Mouse (Mus musculus) cerebellum, adult 9-11 months (tissue): ENCODE measurements around the gene Sox5.
A peak's percentile ranks its signal among the peaks of the same experiment; 100 is the strongest.

Experiments
- DNase-seq: peaks from one replicate; pipeline ENCODE4 v3.0.0; 2022

Sox5 gene

DNA sequence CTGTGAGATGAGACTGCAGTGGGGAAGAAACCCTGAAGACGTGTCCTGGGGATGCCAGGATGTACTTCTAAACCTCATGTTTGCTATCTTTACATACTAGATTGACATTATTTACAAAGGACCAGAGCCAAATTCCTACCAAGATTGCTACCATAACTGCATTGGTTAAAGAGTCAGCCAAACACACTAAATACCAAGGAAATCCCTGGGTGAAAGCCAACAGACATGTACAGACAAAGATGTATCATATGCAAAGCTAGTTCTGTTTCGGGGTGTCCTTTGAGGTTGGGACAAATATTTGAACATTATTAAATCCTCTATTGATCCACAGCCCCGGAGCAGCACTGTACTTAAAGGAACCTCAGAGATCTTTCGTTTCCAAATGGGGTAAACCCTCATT is 611.2 kb downstream of the Sox5 start:
- DNase-seq = no peak

DNA sequence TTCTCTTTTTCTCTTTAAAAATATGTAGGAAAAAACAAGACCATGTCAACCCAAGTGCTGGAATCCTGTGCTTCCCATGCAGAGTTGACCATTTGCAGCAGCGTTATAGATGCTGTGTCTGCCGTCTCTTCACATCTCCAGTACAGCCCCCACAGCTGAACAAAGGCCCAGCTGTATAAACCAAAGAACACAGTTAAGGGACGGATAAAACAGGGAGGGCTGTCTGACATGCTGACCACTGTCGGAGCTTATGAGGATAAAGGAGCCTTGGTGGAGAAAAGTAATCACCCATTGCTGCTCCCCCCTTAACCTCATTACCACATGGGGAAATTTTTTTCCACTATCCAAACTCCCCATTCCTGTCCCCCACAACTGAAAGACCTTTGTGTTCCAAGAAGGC is 612.0 kb downstream of the Sox5 start:
- no peak for DNase-seq

DNA sequence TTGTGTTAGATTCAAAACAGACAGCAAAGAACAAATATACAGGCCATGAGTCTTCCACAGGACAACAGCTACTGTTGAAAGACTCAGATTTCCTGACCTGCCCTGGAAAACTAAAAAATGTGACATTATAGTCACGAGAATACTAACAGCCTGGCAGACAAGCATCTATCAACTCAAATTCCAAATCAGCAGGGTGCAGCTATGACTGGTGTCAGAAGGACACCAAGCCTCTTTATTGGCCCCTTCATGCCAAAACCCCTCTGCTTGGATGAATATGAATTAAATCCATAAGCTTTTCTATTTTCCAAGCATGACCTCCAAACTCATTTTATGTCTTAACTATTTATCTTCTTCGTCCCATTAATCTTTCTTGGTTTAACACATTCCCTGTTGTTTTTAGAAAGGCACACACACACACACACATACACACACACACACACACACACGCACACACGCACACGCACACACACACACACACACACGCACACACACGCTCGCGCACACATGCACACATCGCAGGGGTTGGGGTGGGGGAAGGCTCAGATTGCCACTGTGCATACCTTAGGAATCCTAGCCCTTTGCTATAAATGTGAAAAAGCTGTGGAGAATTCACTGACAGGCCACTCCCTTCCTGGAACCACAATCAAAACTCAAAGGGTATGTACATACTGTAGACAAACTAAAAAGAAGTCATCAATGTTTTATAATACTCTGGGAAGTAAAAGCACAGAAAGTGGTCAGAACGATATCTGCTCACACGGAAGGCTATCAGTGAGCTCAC is 612.9 kb downstream of the Sox5 start:
- no peak for DNase-seq

DNA sequence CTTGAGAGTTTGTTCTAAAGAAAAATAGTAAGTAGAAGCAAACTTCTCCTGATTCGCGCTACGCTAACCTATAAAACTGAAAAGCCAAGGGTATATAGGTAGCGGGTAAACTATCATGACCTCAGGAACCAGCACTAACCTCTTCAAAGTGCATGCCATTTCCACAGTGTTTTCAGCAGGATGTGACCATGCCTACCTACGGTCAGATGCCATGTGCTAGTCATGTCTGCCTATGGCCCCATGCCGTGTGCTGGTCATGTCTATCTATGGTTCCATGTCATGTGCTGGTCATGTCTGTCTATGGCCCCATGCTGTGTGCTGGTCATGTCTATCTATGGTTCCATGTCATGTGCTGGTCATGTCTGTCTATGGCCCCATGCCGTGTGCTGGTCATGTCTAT is 614.7 kb downstream of the Sox5 start:
- no peak for DNase-seq

DNA sequence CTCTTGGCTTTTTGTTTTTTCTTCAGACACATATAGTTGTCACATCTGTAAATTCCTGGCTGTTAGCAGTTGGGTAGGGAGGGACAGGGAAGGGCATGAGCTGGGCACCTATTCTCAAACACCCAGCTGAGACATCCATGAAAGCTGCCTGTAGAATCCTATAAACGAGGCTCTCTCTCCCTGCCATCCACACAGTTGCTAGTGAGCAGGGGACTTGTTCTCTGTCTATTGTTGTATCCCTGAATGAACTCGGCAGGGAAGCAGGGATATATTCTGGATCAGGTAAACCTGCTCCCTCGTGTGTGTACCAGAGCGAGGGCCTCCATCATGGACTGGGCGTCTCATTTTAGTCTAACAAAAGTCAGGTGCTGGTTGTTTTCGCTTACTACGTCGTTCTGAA is 615.1 kb downstream of the Sox5 start:
- DNase-seq = no peak

DNA sequence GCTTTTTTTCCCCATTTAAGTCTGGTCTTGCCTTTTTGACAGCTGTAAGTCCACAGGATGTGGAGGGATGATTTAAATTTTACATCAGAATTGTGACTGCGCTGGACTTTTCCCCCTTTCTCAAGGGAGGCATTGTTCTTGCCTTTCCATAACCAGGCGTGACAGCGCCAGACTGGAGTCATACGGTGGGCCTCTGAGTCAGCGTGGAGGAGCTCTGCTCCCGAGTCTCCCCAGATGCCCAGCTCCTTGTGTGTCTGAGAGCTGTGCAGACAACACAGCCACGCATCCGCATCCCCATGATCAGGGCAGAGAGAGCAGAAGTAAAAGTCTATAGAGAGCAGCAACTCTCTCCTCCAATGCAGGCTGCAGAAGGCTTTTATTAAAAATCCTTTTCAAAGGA is 615.7 kb downstream of the Sox5 start:
- no peak for DNase-seq

DNA sequence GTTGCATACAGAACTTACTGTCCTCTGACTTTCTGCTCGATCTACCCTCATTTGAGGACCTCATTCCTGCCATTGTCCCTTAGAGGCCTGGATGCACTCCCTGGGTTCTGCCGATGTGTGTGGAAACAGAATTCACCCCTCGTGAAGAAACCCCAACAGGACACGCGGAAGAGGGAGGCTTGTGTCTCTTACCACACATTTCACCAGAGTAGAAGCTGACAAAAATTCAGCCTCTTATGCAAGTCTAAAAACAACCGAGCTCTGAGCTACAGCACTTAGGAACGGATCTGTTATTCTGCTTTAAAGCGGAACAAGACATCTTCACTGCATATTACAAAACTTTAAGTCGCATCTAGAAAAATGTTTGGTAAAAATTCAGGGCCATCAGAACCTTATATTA is 618.3 kb downstream of the Sox5 start:
- no peak for DNase-seq

DNA sequence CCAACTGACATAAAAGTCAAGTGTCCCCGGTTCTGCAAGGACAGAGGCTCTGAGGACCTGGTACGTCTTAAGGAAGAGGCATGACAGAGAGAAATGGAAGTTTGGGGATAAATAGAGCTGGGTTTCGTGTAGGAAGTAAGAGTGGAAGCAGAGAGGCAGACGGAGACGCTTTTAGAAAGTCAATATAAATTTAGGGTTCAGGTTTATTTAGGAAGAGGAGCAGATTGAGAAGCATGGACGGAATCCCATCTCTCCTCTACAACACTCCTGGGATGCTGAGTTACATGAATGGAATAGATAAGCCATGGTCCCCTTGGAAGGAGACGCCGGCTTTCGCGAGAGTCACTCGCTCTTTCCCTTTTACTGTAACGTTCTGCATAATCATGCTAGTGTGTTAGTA is 623.1 kb downstream of the Sox5 start:
- no peak for DNase-seq

DNA sequence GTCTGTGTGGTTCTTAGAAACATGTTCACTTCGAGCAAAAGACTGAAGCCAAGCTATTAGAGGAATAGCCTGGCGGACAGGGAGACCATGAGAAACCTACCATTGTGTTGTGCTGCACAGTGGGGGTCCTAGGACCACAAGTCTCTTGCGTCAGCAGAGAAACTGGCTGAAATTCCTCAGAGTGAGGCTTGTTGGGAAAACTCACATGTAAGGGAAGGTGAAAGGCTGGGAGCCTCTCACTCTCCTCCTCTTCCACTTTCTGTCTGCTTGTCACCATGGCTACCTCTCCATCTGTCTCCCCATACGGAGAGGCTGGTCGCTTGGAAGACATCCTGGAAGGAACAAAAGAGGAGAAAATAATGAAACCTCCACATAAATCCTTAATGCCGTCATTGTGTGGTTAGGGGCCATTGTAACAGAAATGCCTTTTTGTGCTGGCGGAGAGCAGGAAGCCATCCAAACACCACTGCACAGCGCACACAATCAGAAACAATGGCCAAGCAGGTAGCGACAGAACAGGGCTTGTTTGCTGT is 626.8 kb downstream of the Sox5 start:
- peak; percentile 23 for DNase-seq

DNA sequence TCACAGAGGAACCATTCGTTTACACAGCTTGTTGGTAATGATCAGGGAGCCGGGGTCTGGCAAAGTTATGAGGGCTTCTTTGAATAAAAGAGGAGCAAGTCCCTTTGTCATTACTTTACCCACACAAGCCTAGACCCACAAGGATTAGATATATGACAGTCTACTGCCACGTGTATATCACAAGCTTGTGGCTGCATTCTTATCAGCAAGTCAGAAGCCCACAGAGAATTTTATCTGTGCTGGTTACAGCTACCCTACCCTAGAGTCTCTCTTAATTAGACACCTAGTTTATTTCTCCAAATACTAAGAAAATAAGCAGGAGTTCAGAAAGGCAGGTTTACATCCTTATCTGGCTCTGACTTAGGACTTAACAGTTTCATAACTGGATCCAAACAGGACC is 629.8 kb downstream of the Sox5 start:
- DNase-seq = no peak

DNA sequence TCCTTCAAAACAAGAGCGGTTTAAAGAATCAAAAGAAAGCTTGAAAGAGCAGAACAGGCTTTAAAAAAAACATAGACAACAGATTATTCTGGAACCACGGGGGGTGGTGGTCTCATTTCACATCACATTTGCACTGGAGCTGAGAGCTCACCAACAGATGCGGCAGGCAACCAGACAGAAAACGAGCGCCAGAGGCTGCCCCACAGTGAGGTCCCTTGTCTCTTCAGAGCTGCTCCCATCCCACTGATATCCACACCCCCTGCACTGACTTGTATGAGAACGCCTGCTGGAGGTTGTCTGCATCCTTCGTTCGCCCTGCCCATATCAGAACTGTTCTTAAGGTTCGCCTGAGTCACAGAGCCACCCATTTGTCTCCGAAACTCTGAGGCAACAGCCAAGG is 630.7 kb downstream of the Sox5 start:
- DNase-seq = no peak

DNA sequence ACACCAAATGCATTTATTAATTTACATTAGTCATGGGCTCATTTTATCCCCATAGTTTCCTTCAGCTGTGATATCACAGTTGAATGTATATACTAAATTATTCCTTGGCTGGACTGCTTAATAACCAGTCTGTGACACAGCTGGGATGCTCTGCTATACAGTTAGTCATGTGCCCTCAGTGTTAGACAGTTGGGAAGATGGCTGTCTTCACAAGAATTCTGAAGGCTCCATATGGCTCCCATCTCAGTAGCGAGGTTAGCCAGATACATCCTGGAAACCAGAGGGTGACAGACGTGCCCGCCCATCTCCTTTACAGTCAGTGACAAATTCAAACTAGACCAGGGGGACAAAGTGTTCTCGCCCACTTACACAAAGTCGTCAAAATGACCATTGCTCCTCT is 644.4 kb downstream of the Sox5 start:
- DNase-seq = no peak

DNA sequence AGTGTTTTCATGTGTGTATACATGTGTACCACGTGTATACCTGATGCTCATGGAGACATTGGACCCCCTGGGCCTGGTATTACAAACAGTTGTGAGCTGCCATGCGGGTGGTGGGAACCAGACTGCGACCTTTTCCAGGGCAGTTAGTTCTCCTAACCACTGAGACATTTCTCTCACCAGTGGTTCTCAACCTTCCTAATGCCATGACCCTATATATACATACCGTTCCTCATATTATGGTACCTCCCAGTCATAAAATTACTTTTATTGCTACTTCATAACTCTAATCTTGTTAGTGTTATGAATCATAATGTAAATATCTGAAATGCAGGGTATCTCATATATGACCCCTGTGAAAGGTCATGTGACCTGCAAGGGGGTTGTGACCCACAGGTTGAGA is 644.9 kb downstream of the Sox5 start:
- DNase-seq = no peak

DNA sequence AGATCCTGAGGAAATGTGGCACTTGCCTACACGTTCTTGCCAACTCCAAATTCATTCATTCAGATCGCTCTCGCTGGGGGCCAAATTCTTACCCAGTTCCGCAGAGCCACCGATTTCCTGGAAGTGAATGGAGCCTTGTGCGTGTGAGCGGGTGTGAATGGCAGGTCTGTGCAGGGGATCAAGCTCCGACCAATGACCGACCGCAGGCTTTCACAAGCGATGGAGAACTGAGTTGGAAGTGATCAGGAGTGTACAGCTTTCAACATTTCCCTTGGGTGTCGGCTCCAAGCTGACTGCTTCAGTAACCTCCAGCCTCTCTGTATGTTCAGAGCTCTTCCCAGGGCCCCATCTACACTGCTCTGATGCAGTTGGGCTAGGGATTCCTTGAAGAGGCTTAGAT is 651.9 kb downstream of the Sox5 start:
- DNase-seq = no peak

DNA sequence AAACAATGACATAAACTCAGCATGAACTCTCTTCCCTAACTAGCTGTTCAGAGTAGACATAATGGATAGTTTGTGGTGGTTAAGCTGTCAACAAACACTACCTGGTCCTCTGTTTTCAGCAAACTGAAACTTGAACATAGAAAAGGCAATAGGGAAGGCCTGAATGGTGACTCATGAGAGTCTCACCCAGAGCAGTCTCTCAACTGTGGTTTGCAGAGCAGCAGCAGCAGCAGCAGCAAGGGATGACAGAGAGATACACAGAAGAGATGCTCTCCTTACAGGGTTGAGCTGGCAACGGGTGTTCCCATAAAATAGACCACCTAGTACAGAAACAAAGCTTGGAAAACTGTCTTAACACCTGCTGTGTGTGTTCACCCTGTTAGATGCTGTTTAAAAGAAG is 661.8 kb downstream of the Sox5 start:
- no peak for DNase-seq

DNA sequence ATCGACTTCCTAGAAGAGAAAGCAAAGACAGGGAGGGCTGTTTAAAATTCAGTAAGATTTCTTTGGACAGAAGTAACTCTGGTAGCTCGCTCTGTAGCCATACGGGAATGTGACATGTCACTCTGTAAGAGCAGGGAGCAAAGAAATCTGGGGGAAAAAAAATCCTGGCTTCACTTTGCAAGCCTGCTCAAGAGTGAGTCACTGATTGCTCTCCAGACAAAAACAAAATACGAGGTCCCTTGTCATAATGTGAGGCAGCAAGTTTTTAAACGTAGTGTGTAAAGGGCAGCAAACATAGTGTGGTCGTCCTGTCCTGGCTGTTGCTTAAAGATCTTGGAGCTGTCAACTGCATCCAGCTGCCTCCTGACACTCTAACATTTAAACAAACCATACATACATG is 665.1 kb downstream of the Sox5 start:
- no peak for DNase-seq

DNA sequence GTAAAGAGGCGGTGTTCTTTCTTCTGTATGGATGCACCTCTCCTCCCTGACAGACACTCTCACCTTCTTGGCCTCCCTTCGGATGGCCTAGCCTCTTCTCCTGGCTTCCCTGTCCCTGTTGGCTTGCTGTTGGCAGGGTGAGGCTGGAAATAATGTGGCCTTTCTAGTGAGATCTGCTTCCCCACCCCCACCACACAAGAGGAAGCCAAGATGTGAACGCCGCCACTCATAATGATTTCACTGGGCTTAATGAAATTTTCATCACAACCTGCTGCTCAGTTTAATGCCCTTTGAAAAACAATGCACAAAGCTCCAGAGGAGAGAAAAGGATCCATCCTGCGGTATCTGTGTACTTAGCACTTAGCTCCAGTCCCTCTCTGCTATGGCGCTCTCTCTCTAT is 670.2 kb downstream of the Sox5 start:
- DNase-seq = peak; percentile 4

DNA sequence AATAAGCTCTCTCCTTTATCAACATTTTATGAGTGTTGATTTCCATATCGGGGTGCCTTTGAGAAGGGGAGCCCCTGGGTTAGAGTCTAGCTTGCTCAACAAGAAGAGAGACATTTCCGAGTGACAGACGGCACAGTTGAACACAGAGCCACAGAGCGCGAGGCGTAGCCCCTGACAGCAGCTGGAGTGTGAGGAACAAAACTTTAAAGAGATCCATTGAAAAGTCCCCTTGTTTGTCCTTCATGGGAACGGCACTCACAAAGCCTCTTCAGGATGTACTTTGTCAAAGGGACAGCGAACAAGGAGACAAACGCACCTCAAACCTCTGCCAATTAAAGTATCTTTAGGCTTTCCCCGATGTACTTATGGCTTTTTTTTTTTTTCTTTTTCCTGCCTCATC is 674.9 kb downstream of the Sox5 start:
- no peak for DNase-seq

DNA sequence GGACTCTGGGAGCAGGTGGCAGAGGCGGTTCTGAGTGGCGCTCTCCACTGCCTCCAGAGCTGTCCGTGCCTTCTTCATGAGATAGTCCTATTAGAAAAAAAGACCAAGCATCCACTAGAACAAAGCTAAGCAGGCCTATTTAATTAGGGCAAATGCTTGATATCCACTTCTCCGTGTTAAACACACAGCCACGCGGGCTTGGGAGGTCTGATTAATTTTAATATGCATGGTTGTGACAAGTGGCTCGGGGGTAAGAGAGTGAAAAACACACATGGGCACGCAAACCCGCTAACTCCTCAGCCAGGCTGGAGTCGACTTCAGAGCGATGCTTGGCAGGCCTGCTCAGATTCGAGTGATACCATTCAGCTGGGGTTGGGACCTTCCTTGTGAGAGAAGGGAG is 676.1 kb downstream of the Sox5 start:
- no peak for DNase-seq

DNA sequence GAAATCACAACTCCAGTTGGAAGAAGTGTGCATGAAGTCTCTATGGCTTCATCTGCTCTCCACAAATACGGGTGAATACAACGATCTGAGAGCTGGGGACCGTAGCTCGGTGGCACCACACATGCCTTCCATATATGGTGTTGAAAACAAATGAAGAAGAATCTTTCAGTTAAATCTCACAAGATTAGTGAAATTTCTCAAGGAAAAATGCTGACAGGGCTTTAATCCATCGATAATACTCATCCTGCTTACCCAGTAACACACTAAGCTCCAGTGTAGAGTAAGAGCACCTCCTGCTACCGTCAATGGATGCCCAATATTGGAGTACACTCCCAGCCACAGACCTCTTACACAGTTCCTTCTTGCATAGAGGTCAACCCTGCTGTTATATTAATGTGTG is 678.2 kb downstream of the Sox5 start:
- no peak for DNase-seq

DNA sequence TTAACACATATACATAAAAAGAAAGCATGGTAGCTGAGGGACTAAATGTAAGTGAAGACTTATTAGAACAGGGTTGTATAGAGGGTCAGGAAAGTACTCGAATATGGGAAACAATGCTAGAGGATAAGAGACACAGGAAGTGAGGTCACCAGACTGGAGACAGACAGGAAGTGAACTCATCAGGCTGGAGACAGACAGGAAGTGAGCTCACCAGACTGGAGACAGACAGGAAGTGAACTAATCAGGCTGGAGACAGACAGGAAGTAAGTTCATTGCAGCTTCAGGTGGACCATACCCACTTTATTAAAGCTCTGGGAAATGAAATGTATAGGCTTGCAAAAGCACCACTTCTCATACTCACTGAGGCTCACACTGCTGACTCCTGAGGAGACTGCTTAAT is 680.9 kb downstream of the Sox5 start:
- DNase-seq = no peak

DNA sequence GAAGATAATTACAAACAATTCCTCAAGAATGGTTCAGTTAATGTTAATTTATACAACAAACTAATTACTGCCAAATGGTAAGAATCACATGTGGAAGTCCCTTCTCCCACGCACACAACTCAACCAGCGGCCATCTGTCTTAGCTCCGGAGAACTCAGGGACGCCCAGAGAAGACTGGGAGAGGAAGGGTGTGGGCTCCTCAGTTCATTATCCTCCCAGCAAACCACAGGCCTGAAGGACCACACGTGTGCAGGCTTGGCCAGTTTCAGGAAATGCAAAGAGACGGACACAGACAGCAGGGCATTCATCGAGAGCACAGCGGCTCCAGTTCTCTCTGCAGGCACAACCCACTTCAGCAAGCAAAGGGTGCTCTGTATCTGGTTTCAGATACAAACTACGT is 683.7 kb downstream of the Sox5 start:
- no peak for DNase-seq

DNA sequence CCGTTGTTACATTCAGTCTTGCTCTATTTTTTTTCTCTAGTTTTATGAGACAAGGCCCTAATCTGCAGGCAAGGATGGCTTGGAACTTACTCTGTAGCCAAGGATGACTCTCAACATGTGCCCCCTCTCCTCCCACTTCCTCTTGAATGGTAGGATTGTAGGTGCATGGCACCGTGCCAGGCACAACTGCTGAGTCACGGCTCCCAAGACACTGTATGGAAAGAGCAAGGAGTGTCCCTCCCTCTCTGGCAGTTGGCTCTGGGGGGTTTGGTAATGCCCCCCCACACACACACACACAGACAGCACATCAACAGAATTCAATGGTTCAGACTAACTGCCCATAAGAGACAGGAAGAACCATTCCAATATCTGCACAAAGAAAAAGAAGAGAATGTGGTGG is 693.5 kb downstream of the Sox5 start:
- DNase-seq = no peak

DNA sequence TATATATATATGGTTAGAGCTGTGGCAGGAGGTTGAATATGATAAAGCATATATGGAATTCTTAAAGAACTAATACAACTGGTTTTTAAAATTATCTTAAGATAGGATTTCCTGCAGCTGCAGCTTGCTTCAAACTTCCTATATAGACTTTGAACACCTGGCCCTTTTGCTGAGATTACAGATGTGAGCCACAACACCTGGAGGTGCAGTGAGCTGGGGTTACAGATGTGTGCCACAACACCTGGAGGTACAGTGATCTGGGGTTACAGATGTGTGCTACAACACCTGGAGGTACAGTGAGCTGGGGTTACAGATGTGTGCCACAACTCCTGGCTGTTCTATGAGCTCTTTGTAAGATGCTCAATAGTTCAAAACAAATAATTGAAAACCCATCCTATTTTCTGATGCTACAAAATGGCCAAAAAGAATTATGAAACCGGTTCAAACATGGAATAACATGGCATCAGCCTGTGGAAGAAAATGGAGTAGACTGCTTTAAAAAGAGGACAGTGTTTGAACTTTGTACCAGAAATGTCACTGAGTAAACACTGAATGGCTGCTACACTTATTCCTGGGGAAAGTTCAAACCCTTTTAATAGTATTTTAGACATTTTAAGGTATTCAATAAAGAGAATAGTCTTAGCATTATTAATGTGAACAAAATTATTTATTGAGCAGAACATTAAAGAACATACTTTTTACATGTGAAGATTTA is 695.5 kb downstream of the Sox5 start:
- no peak for DNase-seq

DNA sequence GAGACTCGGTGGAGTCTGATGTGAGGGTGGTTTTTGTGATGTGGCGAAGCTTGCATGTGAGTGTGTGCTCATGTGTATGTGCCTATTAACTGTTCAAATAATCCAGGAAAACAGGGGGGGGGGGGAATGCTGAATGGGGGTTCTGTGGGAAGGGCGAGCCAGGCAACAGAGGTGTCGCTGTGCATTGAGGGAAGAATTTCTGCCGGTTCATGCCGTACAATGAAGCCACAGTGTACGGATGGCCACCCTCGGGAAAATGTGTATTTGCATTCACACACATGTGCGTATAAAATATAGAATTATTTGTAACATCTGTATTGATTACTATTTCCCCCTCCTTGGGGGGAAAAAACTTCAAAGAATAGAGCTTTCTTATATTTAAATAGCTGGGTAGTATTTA is 699.5 kb downstream of the Sox5 start:
- DNase-seq = no peak
